15 mouse cellular contexts compared by ENCODE assay signal in genomic region chr6:124424068-124424498, GRCm38 (mm10). TPM values are rescaled to one million over a fixed set of nuclear protein-coding genes. Genes with fewer than 3 reads are reported as not detected.
DNase-seq lines count a peak whose midpoint lies in the region; ATAC-seq and TF ChIP-seq lines count a peak whose summit lies in the region.
"Had no signal": no experiment of that assay in that cellular context is flagged by ENCODE, and none has a peak within 500 bp of the region (broad histone marks: within the 10 kb centered on the region; RNA-seq: fewer than 3 reads in every experiment).

No protein-coding gene starts in this region.

- no peak overlapping the region for H3K9ac ChIP-seq in intestine, postnatal 0 days (ENCODE audit: low read depth, low read length)
- H3K9ac ChIP-seq in hindbrain, embryonic 12.5 days: no peak overlapping the region
- H3K9ac ChIP-seq: heart, embryonic 15.5 days; hindbrain, embryonic 14.5 days had no signal

- no peak for TF ChIP-seq CTCF in intestine, postnatal 0 days (IDR thresholded peaks at IDR 0.05; ENCODE audit: low read depth)

- peak; percentile 76 for ATAC-seq in intestine, postnatal 0 days
- ATAC-seq in megakaryocyte progenitor cell, adult 5-6 weeks (replicated peaks; ENCODE audit: poor library complexity): peak; percentile 78
- ATAC-seq in hindbrain, embryonic 12.5 days (ENCODE audit: low FRiP score): no peak
- no peak for ATAC-seq in activated CD4-positive, CD25-positive, alpha-beta regulatory T cell, adult 4 months

- H3K4me2 ChIP-seq in intestine, postnatal 0 days (replicated peaks; ENCODE audit: low read depth): no peak overlapping the region
- H3K4me2 ChIP-seq in hindbrain, embryonic 12.5 days (replicated peaks): no peak overlapping the region
- H3K4me2 ChIP-seq: heart, embryonic 15.5 days; hindbrain, embryonic 14.5 days had no signal

- H3K27me3 ChIP-seq in intestine, postnatal 0 days (replicated peaks; ENCODE audit: control insufficient read depth, insufficient read depth, low read length): no peaks in the 10 kb centered on the region
- no peaks in the 10 kb centered on the region for H3K27me3 ChIP-seq in hindbrain, embryonic 12.5 days
- H3K27me3 ChIP-seq: CH12.LX had no signal

- H3K4me3 ChIP-seq in intestine, postnatal 0 days (ENCODE audit: low read depth, low read length): no peak overlapping the region
- no peak overlapping the region for H3K4me3 ChIP-seq in hindbrain, embryonic 12.5 days
- H3K4me3 ChIP-seq: heart, embryonic 15.5 days had no signal

- peak; percentile 66 for DNase-seq in 416B (ENCODE audit: low read depth)
- DNase-seq in MEL-GATA-1-ER (ENCODE audit: extremely low read depth, low read depth): peak; percentile 26
- DNase-seq in natural killer cell, adult 2 months (ENCODE audit: low spot score in 2 of 2): no peak
- DNase-seq: adrenal gland, postnatal 25 days; cerebellum, adult 11 months; gastrocnemius, postnatal 36 days; kidney, adult 9 months; spleen, adult 18-20 months had no signal

- H3K9me3 ChIP-seq in intestine, postnatal 0 days (ENCODE audit: control insufficient read depth): no peaks in the 10 kb centered on the region
- no peaks in the 10 kb centered on the region for H3K9me3 ChIP-seq in hindbrain, embryonic 12.5 days (replicated peaks)
- H3K9me3 ChIP-seq: heart, embryonic 15.5 days had no signal

- 4% methylated on average over 1 of the region's 1 CpGs for WGBS in intestine, postnatal 0 days
- WGBS in hindbrain, embryonic 12.5 days: 50% methylated on average over 1 of the region's 1 CpGs

- H3K36me3 ChIP-seq in intestine, postnatal 0 days (ENCODE audit: control insufficient read depth, insufficient read depth): no peaks in the 10 kb centered on the region
- no peaks in the 10 kb centered on the region for H3K36me3 ChIP-seq in hindbrain, embryonic 12.5 days
- H3K36me3 ChIP-seq: heart, embryonic 15.5 days had no signal

- no peak overlapping the region; the same call in 1 of the 2 replicates for H3K27ac ChIP-seq in intestine, postnatal 0 days (ENCODE audit: low read depth, low read length)
- H3K27ac ChIP-seq in hindbrain, embryonic 12.5 days: no peak overlapping the region
- H3K27ac ChIP-seq: heart, embryonic 15.5 days; hindbrain, embryonic 14.5 days had no signal

- H3K4me1 ChIP-seq in intestine, postnatal 0 days (replicated peaks; ENCODE audit: control insufficient read depth, insufficient read depth, low read length): no peaks in the 10 kb centered on the region; the same call in 1 of the 2 replicates
- no peaks in the 10 kb centered on the region for H3K4me1 ChIP-seq in hindbrain, embryonic 12.5 days

RNA-seq across cellular contexts. Expression of gene Pex5, which starts 9.2 kb away (rescaled TPM):
- polyA plus RNA-seq in intestine, postnatal 0 days (2015; fragmentation: Nextera tagmentation; extraction: Ambion mirVana): 30.1 and 33.6 TPM in 2 replicates
- 15.5 and 20.7 TPM in 2 replicates for total RNA-seq in megakaryocyte progenitor cell, adult 5-6 weeks (2015)
- total RNA-seq in megakaryocyte progenitor cell, adult 5-6 weeks (2017): 18.9 and 20.6 TPM in 2 replicates
- 68.0 and 68.3 TPM in 2 replicates for polyA plus RNA-seq in hindbrain, embryonic 12.5 days (2016; fragmentation: Nextera tagmentation; extraction: Ambion mirVana)
- 10 to 100 TPM in 1 of 2 experiments, 1 to 10 TPM in 1; 6.9 to 11.6 TPM for polyA plus RNA-seq in activated CD4-positive, CD25-positive, alpha-beta regulatory T cell, adult 4 months (2017; shearing (Covaris generic))

RNA-seq across cellular contexts. Expression of gene Clstn3, which starts 40.5 kb away (rescaled TPM):
- polyA plus RNA-seq in intestine, postnatal 0 days (2015; fragmentation: Nextera tagmentation; extraction: Ambion mirVana): 2.7 and 3.4 TPM in 2 replicates
- 5.1 and 8.7 TPM in 2 replicates for total RNA-seq in megakaryocyte progenitor cell, adult 5-6 weeks (2015)
- 6.8 and 10.4 TPM in 2 replicates for total RNA-seq in megakaryocyte progenitor cell, adult 5-6 weeks (2017)
- 36.9 and 40.5 TPM in 2 replicates for polyA plus RNA-seq in hindbrain, embryonic 12.5 days (2016; fragmentation: Nextera tagmentation; extraction: Ambion mirVana)
- not detected for polyA plus RNA-seq in activated CD4-positive, CD25-positive, alpha-beta regulatory T cell, adult 4 months (2017; shearing (Covaris generic))

Comparison
In these comparisons a context has a peak if more than half of its experiments do, and no peak if none do; other contexts are left out.
1. DNase-seq: peak in 416B (single experiment) and MEL-GATA-1-ER (single experiment); none in natural killer cell, adult 2 months (0 of 2).
2. ATAC-seq: peak in intestine, postnatal 0 days (single experiment) and megakaryocyte progenitor cell, adult 5-6 weeks (single experiment); none in hindbrain, embryonic 12.5 days (single experiment) and activated CD4-positive, CD25-positive, alpha-beta regulatory T cell, adult 4 months (single experiment).